In genomic region chr7:78592948-78593347, GRCm38 (mm10) we compare ENCODE assay signal across 34 mouse cellular contexts.
"Had no signal": no experiment of that assay in that cellular context is flagged by ENCODE, and none has a peak within 500 bp of the region (broad histone marks: within the 10 kb centered on the region; RNA-seq: fewer than 3 reads in every experiment).

No protein-coding gene starts in this region.

- H3K27me3 ChIP-seq: hindbrain, embryonic 15.5 days had no signal

- H3K4me2 ChIP-seq: heart, embryonic 11.5 days; heart, embryonic 12.5 days; heart, embryonic 13.5 days; heart, embryonic 15.5 days; hindbrain, embryonic 12.5 days; hindbrain, embryonic 14.5 days; hindbrain, embryonic 15.5 days; intestine, embryonic 15.5 days; kidney, embryonic 15.5 days had no signal

- H3K27ac ChIP-seq: heart, embryonic 10.5 days; heart, embryonic 13.5 days; heart, embryonic 15.5 days; hindbrain, embryonic 10.5 days; hindbrain, embryonic 12.5 days; hindbrain, embryonic 14.5 days; hindbrain, embryonic 15.5 days; hindbrain, postnatal 0 days; intestine, embryonic 15.5 days; kidney, embryonic 15.5 days; kidney, postnatal 0 days; layer of hippocampus, adult 2 months had no signal

- H3K9ac ChIP-seq: heart, embryonic 12.5 days; heart, embryonic 13.5 days; heart, embryonic 15.5 days; hindbrain, embryonic 12.5 days; hindbrain, embryonic 14.5 days; hindbrain, embryonic 15.5 days; intestine, embryonic 15.5 days; kidney, embryonic 15.5 days had no signal

- H3K36me3 ChIP-seq: heart, embryonic 10.5 days; heart, embryonic 12.5 days; heart, embryonic 13.5 days; heart, embryonic 15.5 days; hindbrain, embryonic 10.5 days; hindbrain, embryonic 12.5 days; hindbrain, embryonic 15.5 days; intestine, embryonic 15.5 days; kidney, embryonic 15.5 days had no signal

- H3K9me3 ChIP-seq: heart, embryonic 10.5 days; heart, embryonic 12.5 days; heart, embryonic 13.5 days; heart, embryonic 15.5 days; hindbrain, embryonic 10.5 days; hindbrain, embryonic 12.5 days; hindbrain, embryonic 15.5 days; intestine, embryonic 15.5 days; kidney, embryonic 15.5 days had no signal

- DNase-seq: heart, postnatal 10 days; heart, postnatal 14 days; heart, postnatal 36 days; heart, postnatal 4 days; kidney, adult 11 months; kidney, adult 18-20 months; kidney, adult 2 months; kidney, adult 8-10 months; kidney, adult 9 months; kidney, postnatal 10 days; kidney, postnatal 14 days; kidney, postnatal 25 days; kidney, postnatal 36 days; kidney, postnatal 4 days; layer of hippocampus, adult 9-11 months; layer of hippocampus, postnatal 36 days had no signal

- H3K4me3 ChIP-seq: heart, embryonic 10.5 days; heart, embryonic 12.5 days; heart, embryonic 13.5 days; heart, embryonic 15.5 days; hindbrain, embryonic 10.5 days; hindbrain, embryonic 12.5 days; hindbrain, embryonic 15.5 days; intestine, embryonic 15.5 days; kidney, embryonic 15.5 days; layer of hippocampus, adult 2 months had no signal

- H3K4me1 ChIP-seq: heart, embryonic 12.5 days; heart, embryonic 13.5 days; heart, embryonic 15.5 days; intestine, embryonic 15.5 days had no signal

- ATAC-seq: hindbrain, embryonic 16.5 days; hindbrain, postnatal 0 days; inflammation-experienced regulatory T-cells, adult 6 months; intestine, embryonic 15.5 days; intestine, embryonic 16.5 days; intestine, postnatal 0 days had no signal
